Mouse (Mus musculus) kidney, adult 2 months (tissue): ENCODE results near the gene Pa2g4. TPM values are rescaled to one million over a fixed set of nuclear protein-coding genes. Genes with fewer than 3 reads are reported as not detected.
A peak's percentile ranks its signal among the peaks of the same experiment; 100 is the strongest.

Experiments
- DNase-seq: peaks from one replicate; pipeline ENCODE4 v3.0.0; 2021
- H3K27ac ChIP-seq: fragments of 200-500 bp; 2 replicates; pipeline ENCODE4 v1.5.1; 2012; ENCODE audit warnings: low read depth, low read length, control low read depth, inconsistent platforms; ENCODE audit not compliant: insufficient read depth
- H3K27me3 ChIP-seq: fragments of 200-500 bp; replicated peaks from 2 replicates; pipeline ENCODE4 v1.6.1; 2012; ENCODE audit warnings: mild to moderate bottlenecking, moderate library complexity, low read length, inconsistent platforms; ENCODE audit not compliant: control insufficient read depth, insufficient read depth
- H3K36me3 ChIP-seq: fragments of 200-500 bp; 2 replicates; pipeline ENCODE4 v1.6.1; 2012; ENCODE audit warnings: mild to moderate bottlenecking, moderate library complexity, low read length, inconsistent platforms; ENCODE audit not compliant: control insufficient read depth, insufficient read depth
- H3K4me1 ChIP-seq: fragments of 200-500 bp; 2 replicates; pipeline ENCODE4 v1.6.1; 2011; ENCODE audit warnings: low read length; ENCODE audit not compliant: control insufficient read depth, insufficient read depth
- H3K4me3 ChIP-seq: fragments of 200-500 bp; 2 replicates; pipeline ENCODE4 v1.5.1; 2011; ENCODE audit warnings: mild to moderate bottlenecking, low read depth, low read length, control low read depth; ENCODE audit not compliant: insufficient read depth
- CTCF ChIP-seq: fragments of 200-500 bp; conservative IDR thresholded peaks from 2 replicates; pipeline ENCODE4 v1.5.1; 2011; ENCODE audit warnings: low read depth, mild to moderate bottlenecking, control low read depth, low read length, moderate library complexity, mixed read lengths; ENCODE audit not compliant: insufficient read depth, insufficient read length
- POLR2A ChIP-seq: fragments of 200-500 bp; IDR thresholded peaks from one replicate; pipeline ENCODE4 v1.6.1; 2011; ENCODE audit warnings: low read depth, low read length, control low read depth
- WGBS: fragments of 180-500 bp; shearing (Covaris S2); methylation state at CpG from one replicate; pipeline ENCODE4 v1.1.7; 2018; 5-methylcytosine and 5-hydroxymethylcytosine counted together
- polyA plus RNA-seq: library from polyadenylated mRNA; depleted of rRNA; stranded (reverse); fragments of >200 nt; gene quantifications from 2 replicates; pipeline ENCODE4 v1.2.3, GENCODE M21; 2012

The Pa2g4 gene
- polyA plus RNA-seq, 1 experiment = 25.1 TPM

DNA sequence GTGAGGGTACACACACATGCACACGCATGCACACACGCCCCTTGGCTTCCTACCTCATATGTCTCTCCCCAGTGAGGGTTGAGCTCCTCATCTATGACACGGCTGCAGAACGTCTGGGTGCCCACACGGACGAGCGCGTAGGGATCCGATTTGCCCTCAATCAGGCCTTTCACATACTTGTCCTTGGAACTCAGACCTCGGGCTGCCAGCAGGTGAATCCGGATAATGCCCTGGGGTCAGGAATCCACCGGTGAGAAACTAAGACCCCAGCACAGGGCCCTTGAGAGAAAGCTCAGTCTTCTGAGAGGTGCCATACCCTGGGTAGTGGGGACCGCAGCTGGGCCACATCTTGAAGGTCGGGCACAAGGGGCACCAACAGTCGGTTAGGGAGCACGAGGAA lies 45.2 kb downstream of the Pa2g4 start:
- Histone ChIP-seq H3K27me3 (no peaks in the 10 kb centered on the region), H3K4me1 (no peaks in the 10 kb centered on the region), H3K36me3 (no peaks in the 10 kb centered on the region), H3K27ac (no peak overlapping the region), H3K4me3 (no peak overlapping the region)
- DNase-seq = no peak
- TF ChIP-seq POLR2A (no peak), CTCF (no peak)
- whole genome bisulfite sequencing = 91% methylated on average over 16 of the region's 16 CpGs

DNA sequence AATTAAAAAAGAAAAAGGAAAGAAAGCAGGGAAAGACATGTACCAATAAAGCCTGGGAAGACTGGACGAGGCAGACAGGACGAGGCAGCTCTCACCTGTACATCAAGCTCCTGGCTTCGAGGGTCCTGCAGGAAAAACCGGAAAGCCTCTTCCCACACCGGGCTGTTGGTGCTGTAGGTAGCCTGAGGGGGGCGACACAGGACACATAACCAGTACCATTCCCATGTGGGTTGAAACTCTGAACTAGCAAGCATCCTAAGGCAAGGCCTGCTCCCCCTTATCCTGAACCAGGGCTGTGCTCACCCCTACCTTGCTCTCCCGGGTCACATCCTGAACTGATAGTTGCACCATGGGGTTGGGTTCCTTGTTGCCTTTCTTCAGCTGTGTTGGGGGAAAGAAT lies 47.0 kb downstream of the Pa2g4 start:
- TF ChIP-seq CTCF = peak; percentile 81
- TF ChIP-seq POLR2A = no peak
- Histone ChIP-seq H3K27ac (no peak overlapping the region), H3K36me3 (no peaks in the 10 kb centered on the region), H3K4me3 (no peak overlapping the region), H3K4me1 (no peaks in the 10 kb centered on the region), H3K27me3 (no peaks in the 10 kb centered on the region)
- WGBS = 83% methylated on average over 7 of the region's 7 CpGs
- DNase-seq = peak; percentile 57

DNA sequence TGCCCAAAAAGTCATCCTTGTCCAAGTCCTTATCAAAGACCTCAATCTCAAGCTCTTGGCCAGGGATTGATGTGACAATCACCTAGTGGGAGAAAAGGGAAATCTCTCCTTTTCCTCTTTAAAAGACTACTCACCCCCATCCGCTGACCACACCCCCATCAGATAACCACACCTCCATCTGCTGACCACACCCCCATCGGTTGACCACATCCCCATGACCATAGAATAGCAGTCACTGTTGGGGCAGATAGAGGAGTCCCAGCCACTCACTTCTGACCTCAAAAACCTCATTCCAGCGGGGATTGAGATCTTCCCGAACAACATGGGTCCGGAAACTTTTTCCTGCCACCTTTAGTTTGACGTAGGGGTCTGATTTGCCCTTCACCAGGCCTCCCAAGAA lies 49.1 kb downstream of the Pa2g4 start:
- DNase-seq = no peak
- WGBS = 54% methylated on average over 6 of the region's 6 CpGs

DNA sequence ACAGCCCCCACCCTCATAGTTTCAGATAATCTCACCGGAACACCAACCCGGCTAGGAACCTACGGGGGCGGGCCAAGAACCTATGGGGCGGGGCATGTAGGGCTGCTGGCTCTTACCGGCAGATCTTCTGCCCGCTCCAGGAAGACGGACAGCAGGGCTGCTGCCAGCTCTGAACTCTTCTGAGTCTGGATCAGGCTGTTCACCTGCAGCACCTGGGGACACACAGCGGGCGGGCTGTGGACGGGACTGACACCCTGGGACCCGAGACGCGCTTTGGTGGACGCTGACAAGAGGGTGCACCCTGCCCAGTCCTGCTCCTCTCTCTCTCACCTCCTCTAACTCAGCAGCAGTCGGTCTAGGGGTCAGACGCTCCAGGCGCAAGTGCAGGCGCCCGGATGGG lies 49.8 kb downstream of the Pa2g4 start:
- 63% methylated on average over 20 of the region's 20 CpGs for WGBS
- TF ChIP-seq POLR2A (no peak), CTCF (no peak)
- Histone ChIP-seq H3K4me1 (no peaks in the 10 kb centered on the region), H3K27ac (no peak overlapping the region), H3K27me3 (no peaks in the 10 kb centered on the region), H3K36me3 (no peaks in the 10 kb centered on the region), H3K4me3 (no peak overlapping the region)
- no peak for DNase-seq

More for the DNA sequence above, 49.1 kb downstream of the Pa2g4 start:
- Histone ChIP-seq H3K4me3 (no peak overlapping the region), H3K4me1 (no peaks in the 10 kb centered on the region), H3K27me3 (no peaks in the 10 kb centered on the region), H3K36me3 (no peaks in the 10 kb centered on the region), H3K27ac (no peak overlapping the region)
- no peak for TF ChIP-seq CTCF
- no peak for TF ChIP-seq POLR2A

- DNase-seq = no peak
- no peak for TF ChIP-seq CTCF
- no peak for TF ChIP-seq POLR2A
- no peak overlapping the region for H3K27ac ChIP-seq
- H3K27me3 ChIP-seq = no peaks in the 10 kb centered on the region
- H3K4me3 ChIP-seq = no peak overlapping the region
- H3K36me3 ChIP-seq = no peaks in the 10 kb centered on the region
- H3K4me1 ChIP-seq = no peaks in the 10 kb centered on the region
- WGBS = 89% methylated on average over 4 of the region's 4 CpGs
Measured at GRCm38 (mm10) chr10:128515044-128515443, 50.7 kb downstream of the Pa2g4 start.

GRCm38 (mm10) chr10:128511761-128512160 lies 54.0 kb downstream of the Pa2g4 start:
- Histone ChIP-seq H3K27ac (no peak overlapping the region), H3K4me3 (no peak overlapping the region), H3K36me3 (no peaks in the 10 kb centered on the region), H3K27me3 (no peaks in the 10 kb centered on the region), H3K4me1 (no peaks in the 10 kb centered on the region)
- DNase-seq = no peak
- no peak for TF ChIP-seq CTCF
- no peak for TF ChIP-seq POLR2A
- WGBS = 93% methylated on average over 12 of the region's 12 CpGs

DNA sequence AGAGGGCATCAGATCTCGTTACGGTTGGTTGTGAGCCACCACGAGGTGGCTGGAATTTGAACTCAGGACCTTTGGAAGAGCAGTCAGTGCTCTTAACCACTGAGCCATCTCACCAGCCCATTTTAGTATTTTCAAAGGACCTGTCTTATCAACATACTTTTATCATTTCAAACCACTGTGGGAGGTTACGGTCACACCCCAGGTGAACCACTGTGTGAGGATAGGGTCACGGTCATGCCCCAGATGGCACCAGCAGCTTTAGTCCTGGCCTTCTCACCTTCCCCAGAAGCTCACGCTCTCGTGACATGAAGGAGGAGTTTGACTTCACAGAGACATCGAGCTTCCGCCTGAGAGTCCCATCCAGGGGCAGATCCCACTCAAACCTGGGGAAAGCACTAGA lies 54.6 kb downstream of the Pa2g4 start:
- TF ChIP-seq CTCF (no peak), POLR2A (no peak)
- 83% methylated on average over 9 of the region's 9 CpGs for WGBS

GRCm38 (mm10) chr10:128510301-128510700 lies 55.5 kb downstream of the Pa2g4 start:
- H3K4me3 ChIP-seq = no peak overlapping the region
- DNase-seq = no peak
- no peak for TF ChIP-seq CTCF
- H3K36me3 ChIP-seq = no peaks in the 10 kb centered on the region
- H3K4me1 ChIP-seq = no peaks in the 10 kb centered on the region
- H3K27me3 ChIP-seq = no peaks in the 10 kb centered on the region
- no peak overlapping the region for H3K27ac ChIP-seq
- WGBS = 86% methylated on average over 11 of the region's 11 CpGs

More for the DNA sequence above, 54.6 kb downstream of the Pa2g4 start:
- DNase-seq = no peak
- H3K27me3 ChIP-seq = no peaks in the 10 kb centered on the region
- H3K27ac ChIP-seq = no peak overlapping the region
- no peaks in the 10 kb centered on the region for H3K4me1 ChIP-seq
- no peak overlapping the region for H3K4me3 ChIP-seq
- no peaks in the 10 kb centered on the region for H3K36me3 ChIP-seq
